Mouse (Mus musculus) CH12.LX (cell line): Measurements from ENCODE around the gene Ciao2a. TPM values are rescaled to one million over a fixed set of nuclear protein-coding genes. Genes with fewer than 3 reads are reported as not detected.

Source experiments
- DNase-seq: peaks from one replicate; pipeline ENCODE4 v3.0.0-alpha.2; 2013; ENCODE audit errors: extremely low read depth
- H3K27ac ChIP-seq: 2 replicates; pipeline ENCODE4 v1.5.1; 2012; ENCODE audit warnings: low read depth, mild to moderate bottlenecking, control low read depth, moderate library complexity; ENCODE audit not compliant: insufficient read depth
- H3K27me3 ChIP-seq: replicated peaks from 2 replicates; pipeline ENCODE3; 2012; ENCODE audit warnings: inconsistent platforms
- H3K36me3 ChIP-seq, 2 experiments: replicated peaks in 1 of 2; 2 replicates each; pipeline versions ENCODE3 to v1.6.1; 2012; ENCODE audit warnings: inconsistent platforms in 1 of 2, low read length in 1 of 2, mild to moderate bottlenecking in 1 of 2, mixed read lengths in 1 of 2, moderate library complexity in 1 of 2; ENCODE audit not compliant: control insufficient read depth in 1 of 2, insufficient read depth in 1 of 2
- H3K4me1 ChIP-seq, 2 experiments: 2 replicates each; pipeline ENCODE4 v1.6.1; 2012; ENCODE audit warnings: inconsistent platforms in 1 of 2, moderate library complexity in 1 of 2; ENCODE audit not compliant: insufficient read depth in 2 of 2, control insufficient read depth in 1 of 2
- H3K4me2 ChIP-seq: 2 replicates; pipeline ENCODE4 v1.6.1; 2012; ENCODE audit warnings: low read depth, mild to moderate bottlenecking, control low read depth; ENCODE audit not compliant: poor library complexity, insufficient read depth, severe bottlenecking
- H3K4me3 ChIP-seq, 3 experiments: fragments of 150-350 bp in 1 of 3; sonication (generic) in 1 of 3; replicated peaks in 1 of 3; 2 replicates each; pipeline versions ENCODE3 to v1.5.1; 2011 to 2012; ENCODE audit warnings: low read depth in 2 of 3, low read length in 2 of 3, mild to moderate bottlenecking in 2 of 3, moderate library complexity in 2 of 3, control low read depth in 1 of 3, improper control_type of control experiment in 1 of 3, inconsistent platforms in 1 of 3, mixed read lengths in 1 of 3; ENCODE audit not compliant: poor library complexity in 1 of 3
- H3K79me2 ChIP-seq: replicated peaks from 2 replicates; pipeline ENCODE4 v1.6.1; 2012; ENCODE audit warnings: mild to moderate bottlenecking, moderate library complexity; ENCODE audit not compliant: control insufficient read depth, poor library complexity, insufficient read depth, severe bottlenecking; ENCODE audit errors: extremely low read depth
- H3K9ac ChIP-seq: 2 replicates; pipeline ENCODE4 v1.6.1; 2012; ENCODE audit warnings: low read depth, mild to moderate bottlenecking, control low read depth, moderate library complexity; ENCODE audit not compliant: insufficient read depth
- H3K9me3 ChIP-seq: replicated peaks from 2 replicates; pipeline ENCODE3; 2012; ENCODE audit warnings: low read length, inconsistent platforms, mixed read lengths
- BHLHE40 ChIP-seq: IDR thresholded peaks from 2 replicates; pipeline ENCODE4 v1.6.1; 2011; ENCODE audit warnings: mild to moderate bottlenecking, low read depth, low read length, improper control_type of control experiment
- CHD1 ChIP-seq: IDR thresholded peaks from 2 replicates; pipeline ENCODE4 v1.6.1; 2012; ENCODE audit warnings: low read depth, low read length, improper control_type of control experiment, inconsistent platforms
- CHD2 ChIP-seq: IDR thresholded peaks from 2 replicates; pipeline ENCODE4 v1.6.1; 2011; ENCODE audit warnings: low read length, improper control_type of control experiment
- E2F4 ChIP-seq: IDR thresholded peaks from 2 replicates; pipeline ENCODE4 v1.6.1; 2011; ENCODE audit warnings: low read depth, low read length, improper control_type of control experiment; ENCODE audit not compliant: insufficient replicate concordance
- ELF1 ChIP-seq: IDR thresholded peaks from 2 replicates; pipeline ENCODE4 v1.6.1; 2014; ENCODE audit warnings: low read depth, mild to moderate bottlenecking, inconsistent platforms, low read length, improper control_type of control experiment
- GABPA ChIP-seq: IDR thresholded peaks from 2 replicates; pipeline ENCODE4 v1.6.1; 2012; ENCODE audit warnings: low read depth, low read length, improper control_type of control experiment, inconsistent platforms; ENCODE audit not compliant: insufficient replicate concordance
- HCFC1 ChIP-seq: IDR thresholded peaks from 2 replicates; pipeline ENCODE4 v1.6.1; 2012; ENCODE audit warnings: low read depth, mild to moderate bottlenecking, inconsistent platforms, low read length, improper control_type of control experiment
- IRF4 ChIP-seq: IDR thresholded peaks from 2 replicates; pipeline ENCODE4 v1.6.1; 2014; ENCODE audit warnings: low read depth, mild to moderate bottlenecking, inconsistent platforms, low read length, improper control_type of control experiment
- MAFK ChIP-seq: IDR thresholded peaks from 2 replicates; pipeline ENCODE4 v1.6.1; 2011; ENCODE audit warnings: low read length, improper control_type of control experiment; ENCODE audit not compliant: insufficient replicate concordance
- MAX ChIP-seq: IDR thresholded peaks from 2 replicates; pipeline ENCODE4 v1.6.1; 2011; ENCODE audit warnings: low read length, improper control_type of control experiment
- MAZ ChIP-seq: IDR thresholded peaks from 2 replicates; pipeline ENCODE4 v1.6.1; 2012; ENCODE audit warnings: low read depth, mild to moderate bottlenecking, inconsistent platforms, low read length, improper control_type of control experiment, moderate library complexity
- MEF2A ChIP-seq: IDR thresholded peaks from 2 replicates; pipeline ENCODE4 v1.6.1; 2014; ENCODE audit warnings: low read depth, mild to moderate bottlenecking, inconsistent platforms, low read length, improper control_type of control experiment, borderline replicate concordance
- MYC ChIP-seq: IDR thresholded peaks from 2 replicates; pipeline ENCODE4 v1.6.1; 2011; ENCODE audit warnings: low read depth, mild to moderate bottlenecking, improper control_type of control experiment, low read length
- NRF1 ChIP-seq: IDR thresholded peaks from 2 replicates; pipeline ENCODE4 v1.6.1; 2014; ENCODE audit warnings: low read depth, mild to moderate bottlenecking, inconsistent platforms, low read length, improper control_type of control experiment, moderate library complexity
- POLR2A ChIP-seq: IDR thresholded peaks from 2 replicates; pipeline ENCODE4 v1.6.1; 2011; ENCODE audit warnings: low read depth, mild to moderate bottlenecking, improper control_type of control experiment, low read length
- RAD21 ChIP-seq: IDR thresholded peaks from 2 replicates; pipeline ENCODE4 v1.6.1; 2011; ENCODE audit warnings: low read depth, mild to moderate bottlenecking, low read length, improper control_type of control experiment, moderate library complexity
- RCOR1 ChIP-seq: conservative IDR thresholded peaks from 2 replicates; pipeline ENCODE4 v1.6.1; 2012; ENCODE audit warnings: low read depth, mild to moderate bottlenecking, inconsistent platforms, low read length, improper control_type of control experiment
- TCF12 ChIP-seq: IDR thresholded peaks from 2 replicates; pipeline ENCODE4 v1.6.1; 2014; ENCODE audit warnings: low read depth, mild to moderate bottlenecking, inconsistent platforms, low read length, improper control_type of control experiment
- USF1 ChIP-seq: IDR thresholded peaks from 2 replicates; pipeline ENCODE4 v1.6.1; 2014; ENCODE audit warnings: low read depth, mild to moderate bottlenecking, inconsistent platforms, low read length, improper control_type of control experiment
- USF2 ChIP-seq: conservative IDR thresholded peaks from 2 replicates; pipeline ENCODE4 v1.6.1; 2011; ENCODE audit warnings: low read depth, low read length, improper control_type of control experiment
- ZMIZ1 ChIP-seq: IDR thresholded peaks from 2 replicates; pipeline ENCODE4 v1.6.1; 2012; ENCODE audit warnings: low read depth, mild to moderate bottlenecking, inconsistent platforms, low read length, improper control_type of control experiment
- dilution Hi-C: fragments of 300-500 bp; cut with MboI; formaldehyde crosslinking; loops from 2 replicates; pipeline ENCODE4 v1.14.3; 2020; ENCODE audit warnings: low sequenced_read_pairs; ENCODE audit not compliant: extremely low pct_unique_long_range_greater_than_20kb, extremely low pct_ligation_motif_present
- in situ Hi-C: fragments of 300-500 bp; cut with MboI; formaldehyde crosslinking; loops from 3 replicates; pipeline ENCODE4 v1.14.3; 2019; ENCODE audit warnings: low sequenced_read_pairs, low pct_ligation_motif_present, low pct_unique_long_range_greater_than_20kb, mixed read lengths
- polyA plus RNA-seq: library from polyadenylated mRNA; unstranded; fragments of >175 nt; gene quantifications from 2 replicates; pipeline ENCODE4 v1.2.1, GENCODE M21; 2012; ENCODE audit warnings: low read depth; ENCODE audit not compliant: insufficient read length
- total RNA-seq, 2 experiments: library from RNA; depleted of rRNA; stranded (reverse); fragments of 300-350 nt in 1 of 2; fragments of >200 nt in 1 of 2; gene quantifications; 2 replicates each; pipeline ENCODE4 v1.2.3; 2012 to 2014

Gene Ciao2a
- total and polyA plus RNA-seq, 3 experiments: 144 to 359 (median 197) TPM

DNA sequence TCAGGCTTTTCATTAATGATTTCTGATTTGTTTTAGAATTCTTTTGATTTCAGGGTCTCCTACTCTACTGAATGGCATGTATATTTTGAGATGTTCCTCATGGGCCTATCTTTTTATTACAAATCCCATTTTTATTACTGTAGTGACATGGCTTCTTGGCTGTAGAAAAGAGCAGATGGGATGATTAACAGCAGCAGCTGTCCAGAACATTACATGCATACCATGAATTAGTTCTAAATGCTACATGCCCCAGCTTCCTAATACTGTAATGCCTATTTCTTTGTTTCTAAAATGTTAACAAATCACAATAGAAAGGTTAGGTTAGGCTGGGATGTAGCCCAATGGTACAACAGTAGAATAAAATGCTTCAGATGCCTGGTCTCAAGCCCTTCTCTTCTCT, 5.0 kb upstream of the Ciao2a start:
- no peaks in the 10 kb centered on the region for H3K9me3 ChIP-seq
- no peak overlapping the region for H3K4me3 ChIP-seq
- H3K9ac ChIP-seq: no peak overlapping the region
- in situ Hi-C loops (no loop called here), dilution Hi-C loops (no loop called here)
- no peak overlapping the region for H3K27ac ChIP-seq
- DNase-seq: no peak
- no peak for TF ChIP-seq TCF12
- no peak for TF ChIP-seq MYC
- TF ChIP-seq BHLHE40: no peak
- no peak for TF ChIP-seq CHD2
- TF ChIP-seq ZMIZ1: no peak
- no peak for TF ChIP-seq MAZ
- TF ChIP-seq IRF4: no peak
- no peak for TF ChIP-seq POLR2A
- TF ChIP-seq MAFK: no peak
- no peak for TF ChIP-seq RCOR1
- no peak for TF ChIP-seq RAD21
- no peak for TF ChIP-seq USF2
- TF ChIP-seq NRF1: no peak
- TF ChIP-seq MAX: no peak
- TF ChIP-seq USF1: no peak
- no peak for TF ChIP-seq ELF1
- TF ChIP-seq CHD1: no peak
- TF ChIP-seq HCFC1: no peak
- TF ChIP-seq MEF2A: no peak
- TF ChIP-seq E2F4: no peak
- peaks cover 10 to 38% of the 10 kb centered on the region in 2 experiments for H3K36me3 ChIP-seq
- peaks cover 46% of the 10 kb centered on the region for H3K79me2 ChIP-seq
- H3K27me3 ChIP-seq: no peaks in the 10 kb centered on the region
- no peak overlapping the region for H3K4me2 ChIP-seq
- H3K4me1 ChIP-seq: peaks cover 2 to 39% of the 10 kb centered on the region in 2 experiments; a peak in 2 of 4 replicates

DNA sequence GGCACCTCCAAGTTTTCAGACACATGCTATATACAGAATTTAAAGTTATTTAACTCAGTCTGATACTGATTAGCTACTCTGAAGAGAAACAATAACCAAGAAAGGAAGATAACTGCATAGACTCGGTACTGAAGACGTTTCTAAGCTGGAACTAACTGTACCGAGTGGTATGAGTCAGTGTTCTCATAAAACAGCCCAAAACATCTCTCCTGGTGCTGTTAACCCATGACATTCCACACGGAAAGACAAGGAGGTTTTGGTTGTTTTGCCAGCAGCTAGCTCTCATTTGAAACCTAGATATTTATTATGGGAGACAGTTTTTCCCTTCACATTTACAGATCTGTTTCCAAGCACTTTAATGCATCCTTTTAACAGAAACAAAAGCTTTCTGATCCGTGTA, 2.8 kb upstream of the Ciao2a start:
- in situ Hi-C loops: no loop called here
- Histone ChIP-seq H3K36me3 (peaks cover 8 to 29% of the 10 kb centered on the region in 2 experiments), H3K27me3 (no peaks in the 10 kb centered on the region), H3K4me1 (peaks cover 2 to 45% of the 10 kb centered on the region in 2 experiments; a peak in 2 of 4 replicates), H3K4me3 (peak overlapping the region; percentile 68 to 92 (median 86)), H3K4me2 (peak overlapping the region; percentile 96), H3K9me3 (no peaks in the 10 kb centered on the region), H3K79me2 (peaks cover 54% of the 10 kb centered on the region), H3K9ac (peak overlapping the region; percentile 87), H3K27ac (no peak overlapping the region)
- dilution Hi-C loops: no loop called here
- no peak for DNase-seq
- TF ChIP-seq MAZ (no peak), TCF12 (no peak), GABPA (no peak), IRF4 (no peak)
